Mouse (Mus musculus) kidney, adult 2 months (tissue): ENCODE measurements around the gene Crk. TPM values are rescaled to one million over a fixed set of nuclear protein-coding genes. Genes with fewer than 3 reads are reported as not detected.

ENCODE experiments used
- DNase-seq: peaks from one replicate; pipeline ENCODE4 v3.0.0; 2021
- H3K27ac ChIP-seq: fragments of 200-500 bp; 2 replicates; pipeline ENCODE4 v1.5.1; 2012; ENCODE audit warnings: low read depth, low read length, control low read depth, inconsistent platforms; ENCODE audit not compliant: insufficient read depth
- H3K27me3 ChIP-seq: fragments of 200-500 bp; replicated peaks from 2 replicates; pipeline ENCODE4 v1.6.1; 2012; ENCODE audit warnings: mild to moderate bottlenecking, moderate library complexity, low read length, inconsistent platforms; ENCODE audit not compliant: control insufficient read depth, insufficient read depth
- H3K36me3 ChIP-seq: fragments of 200-500 bp; 2 replicates; pipeline ENCODE4 v1.6.1; 2012; ENCODE audit warnings: mild to moderate bottlenecking, moderate library complexity, low read length, inconsistent platforms; ENCODE audit not compliant: control insufficient read depth, insufficient read depth
- H3K4me1 ChIP-seq: fragments of 200-500 bp; 2 replicates; pipeline ENCODE4 v1.6.1; 2011; ENCODE audit warnings: low read length; ENCODE audit not compliant: control insufficient read depth, insufficient read depth
- H3K4me3 ChIP-seq: fragments of 200-500 bp; 2 replicates; pipeline ENCODE4 v1.5.1; 2011; ENCODE audit warnings: mild to moderate bottlenecking, low read depth, low read length, control low read depth; ENCODE audit not compliant: insufficient read depth
- CTCF ChIP-seq: fragments of 200-500 bp; conservative IDR thresholded peaks from 2 replicates; pipeline ENCODE4 v1.5.1; 2011; ENCODE audit warnings: low read depth, mild to moderate bottlenecking, control low read depth, low read length, moderate library complexity, mixed read lengths; ENCODE audit not compliant: insufficient read depth, insufficient read length
- POLR2A ChIP-seq: fragments of 200-500 bp; IDR thresholded peaks from one replicate; pipeline ENCODE4 v1.6.1; 2011; ENCODE audit warnings: low read depth, low read length, control low read depth
- WGBS: fragments of 180-500 bp; shearing (Covaris S2); methylation state at CpG from one replicate; pipeline ENCODE4 v1.1.7; 2018; 5-methylcytosine and 5-hydroxymethylcytosine counted together
- polyA plus RNA-seq: library from polyadenylated mRNA; depleted of rRNA; stranded (reverse); fragments of >200 nt; gene quantifications from 2 replicates; pipeline ENCODE4 v1.2.3, GENCODE M21; 2012

The Crk gene
- polyA plus RNA-seq, 1 experiment = 48.4 TPM

- WGBS = 23% methylated on average over 11 of the region's 11 CpGs
- no peaks in the 10 kb centered on the region for H3K27me3 ChIP-seq
- peak; percentile 91 for DNase-seq
- H3K4me3 ChIP-seq = no peak overlapping the region
- no peaks in the 10 kb centered on the region; the same call in 1 of the 2 replicates for H3K36me3 ChIP-seq
- H3K27ac ChIP-seq = peak overlapping the region; percentile 59
- TF ChIP-seq CTCF = no peak
- no peak for TF ChIP-seq POLR2A
- peaks cover 15% of the 10 kb centered on the region; the same call in 1 of the 2 replicates for H3K4me1 ChIP-seq
Observed at GRCm38 (mm10) chr11:75635315-75635714, 43.7 kb upstream of the Crk start.

- Histone ChIP-seq H3K4me3 (no peak overlapping the region), H3K4me1 (peaks cover 6% of the 10 kb centered on the region), H3K27ac (no peak overlapping the region), H3K27me3 (no peaks in the 10 kb centered on the region), H3K36me3 (no peaks in the 10 kb centered on the region)
- TF ChIP-seq CTCF (no peak), POLR2A (no peak)
- DNase-seq = no peak
- 51% methylated on average over 5 of the region's 5 CpGs for WGBS
Observed at GRCm38 (mm10) chr11:75643323-75643722, 35.7 kb upstream of the Crk start.

- WGBS = 84% methylated on average over 9 of the region's 9 CpGs
- DNase-seq = no peak
- H3K27ac ChIP-seq = no peak overlapping the region
Observed at GRCm38 (mm10) chr11:75644684-75645083, 34.4 kb upstream of the Crk start.

GRCm38 (mm10) chr11:75647681-75648211, 31.3 kb upstream of the Crk start:
- Histone ChIP-seq H3K4me3 (no peak overlapping the region), H3K27ac (peak overlapping the region; percentile 5; the same call in 1 of the 2 replicates), H3K27me3 (no peaks in the 10 kb centered on the region), H3K36me3 (no peaks in the 10 kb centered on the region), H3K4me1 (peaks cover 13% of the 10 kb centered on the region)
- DNase-seq = peak; percentile 50
- WGBS = 49% methylated on average over 6 of the region's 6 CpGs
- TF ChIP-seq CTCF (no peak), POLR2A (no peak)

More at GRCm38 (mm10) chr11:75644684-75645083, 34.4 kb upstream of the Crk start:
- Histone ChIP-seq H3K36me3 (no peaks in the 10 kb centered on the region), H3K4me3 (no peak overlapping the region), H3K27me3 (no peaks in the 10 kb centered on the region), H3K4me1 (peaks cover 6% of the 10 kb centered on the region)
- no peak for TF ChIP-seq CTCF
- no peak for TF ChIP-seq POLR2A

- 61% methylated on average over 4 of the region's 4 CpGs for WGBS
- TF ChIP-seq CTCF (no peak), POLR2A (no peak)
- peak; percentile 85 for DNase-seq
- Histone ChIP-seq H3K36me3 (no peaks in the 10 kb centered on the region), H3K27me3 (no peaks in the 10 kb centered on the region), H3K4me1 (peaks cover 18% of the 10 kb centered on the region), H3K4me3 (no peak overlapping the region), H3K27ac (peak overlapping the region; percentile 78)
Observed at GRCm38 (mm10) chr11:75649155-75649561, 29.9 kb upstream of the Crk start.

GRCm38 (mm10) chr11:75650311-75650710, 28.7 kb upstream of the Crk start, which contains the start of gene Myo1c:
TSS of gene Myo1c (plus strand) at chr11:75650504.
- DNase-seq = peak; percentile 82
- 57% methylated on average over 7 of the region's 7 CpGs for WGBS
- peaks cover 29% of the 10 kb centered on the region for H3K4me1 ChIP-seq
- peak within 1 kb of the TSS; percentile 90 for H3K4me3 ChIP-seq
- peak within 1 kb of the TSS; percentile 98 for H3K27ac ChIP-seq
- no peaks in the 10 kb centered on the region for H3K27me3 ChIP-seq
- H3K36me3 ChIP-seq = no peaks in the 10 kb centered on the region
- TF ChIP-seq POLR2A = peak; percentile 60
- no peak for TF ChIP-seq CTCF

GRCm38 (mm10) chr11:75650958-75651425, 28.1 kb upstream of the Crk start:
- no peak for DNase-seq
- TF ChIP-seq POLR2A (no peak), CTCF (no peak)
- Histone ChIP-seq H3K4me3 (peak overlapping the region; percentile 90), H3K4me1 (peaks cover 30% of the 10 kb centered on the region), H3K27ac (peak overlapping the region; percentile 98), H3K27me3 (no peaks in the 10 kb centered on the region), H3K36me3 (no peaks in the 10 kb centered on the region)
- WGBS = 32% methylated on average over 13 of the region's 13 CpGs
